Mouse (Mus musculus): Measurements from ENCODE around the gene Fam181a.

- TF ChIP-seq CTCF (IDR thresholded peaks at IDR 0.05; ENCODE audit: low read depth) (no peak), EP300 (IDR thresholded peaks at IDR 0.05; ENCODE audit: low read depth) (no peak)
Observed at GRCm38 (mm10) chr12:103315831-103316545, 5.2 kb downstream of the Fam181a start.
